Mouse (Mus musculus): ENCODE results near the gene Sirpa. TPM values are rescaled to one million over a fixed set of nuclear protein-coding genes. Genes with fewer than 3 reads are reported as not detected.

Gene Sirpa
- polyA plus RNA-seq (2015; fragmentation: Nextera tagmentation; extraction: Ambion mirVana): 39.5 and 40.5 TPM in 2 replicates

DNA sequence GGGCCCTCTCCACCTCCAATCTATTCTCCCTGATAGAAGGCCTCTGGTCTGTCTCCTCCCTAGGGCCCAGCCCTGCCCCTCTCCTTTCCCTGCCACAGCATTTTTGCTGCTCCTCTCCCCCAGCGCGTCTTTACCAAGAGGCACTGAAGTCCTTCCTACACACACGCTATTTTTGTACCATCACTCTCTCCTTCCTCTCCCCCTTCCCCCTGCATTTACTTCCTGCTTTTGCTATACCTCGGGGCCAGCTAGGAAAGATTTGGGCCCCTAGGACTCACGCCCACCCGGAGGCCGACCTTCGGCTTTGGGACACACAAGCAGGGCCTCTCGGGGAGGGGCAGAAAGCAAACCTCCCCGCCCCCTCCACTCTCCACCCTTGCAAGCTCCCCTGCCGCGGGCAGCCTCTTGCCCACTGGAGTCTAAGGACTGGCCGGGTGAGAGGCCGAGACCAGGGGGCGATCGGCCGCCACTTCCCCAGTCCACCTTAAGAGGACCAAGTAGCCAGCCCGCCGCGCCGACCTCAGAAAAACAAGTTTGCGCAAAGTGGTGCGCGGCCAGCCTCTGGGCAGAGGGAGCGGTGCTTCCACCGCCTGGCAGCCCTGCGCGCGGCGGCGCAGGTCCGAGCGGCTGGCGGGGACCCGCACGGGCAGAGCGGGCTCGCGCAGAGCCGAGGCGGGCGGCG, at the start of gene Sirpa:
Gene Sirpa, plus strand, starts transcription at position 377 of the 682 bp plus-strand sequence.
- Histone ChIP-seq H3K4me1 (peaks cover 42% of the 10 kb centered on the region), H3K9me3 (no peaks in the 10 kb centered on the region), H3K27me3 (replicated peaks) (no peaks in the 10 kb centered on the region), H3K36me3 (replicated peaks) (no peaks in the 10 kb centered on the region), H3K4me3 (peak within 1 kb of the TSS; percentile 70), H3K27ac (peak within 1 kb of the TSS; percentile 90), H3K4me2 (peak within 1 kb of the TSS; percentile 93), H3K9ac (peak within 1 kb of the TSS; percentile 78)
- peak; percentile 92 for ATAC-seq (replicated peaks)
- WGBS: under 1% methylated on average over 43 of the region's 43 CpGs

DNA sequence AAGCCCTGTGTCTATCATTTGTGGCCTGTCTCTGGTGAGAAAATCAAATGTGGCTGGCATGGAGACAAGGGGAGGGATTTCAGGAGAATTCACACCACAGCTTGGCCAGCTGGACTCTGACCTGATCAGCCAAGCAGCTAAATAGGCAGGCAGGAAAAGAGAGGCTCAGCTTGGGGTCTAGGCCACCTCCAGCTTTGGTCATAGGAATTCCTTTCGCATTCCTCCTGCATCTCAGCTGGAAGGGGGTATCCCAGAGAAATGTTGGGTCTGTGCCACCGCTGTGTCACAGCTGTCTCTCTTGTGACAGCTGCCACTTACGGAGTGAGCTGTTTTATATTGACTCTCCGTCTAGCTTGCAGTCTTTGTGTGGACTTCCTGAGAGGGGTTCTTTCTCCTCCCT, 48.2 kb upstream of the Sirpa start:
- H3K27me3 ChIP-seq (replicated peaks): no peaks in the 10 kb centered on the region
- 13% methylated on average over 4 of the region's 4 CpGs for WGBS
- peaks cover 11% of the 10 kb centered on the region; the same call in 1 of the 2 replicates for H3K4me1 ChIP-seq
- no peak overlapping the region for H3K9ac ChIP-seq
- H3K4me2 ChIP-seq: no peak overlapping the region
- H3K27ac ChIP-seq: 0 out of 2 replicates have a peak overlapping the region, but pooled peaks have one; percentile 29
- no peaks in the 10 kb centered on the region for H3K9me3 ChIP-seq
- no peaks in the 10 kb centered on the region for H3K36me3 ChIP-seq (replicated peaks)
- ATAC-seq (replicated peaks): no peak
- no peak overlapping the region for H3K4me3 ChIP-seq

DNA sequence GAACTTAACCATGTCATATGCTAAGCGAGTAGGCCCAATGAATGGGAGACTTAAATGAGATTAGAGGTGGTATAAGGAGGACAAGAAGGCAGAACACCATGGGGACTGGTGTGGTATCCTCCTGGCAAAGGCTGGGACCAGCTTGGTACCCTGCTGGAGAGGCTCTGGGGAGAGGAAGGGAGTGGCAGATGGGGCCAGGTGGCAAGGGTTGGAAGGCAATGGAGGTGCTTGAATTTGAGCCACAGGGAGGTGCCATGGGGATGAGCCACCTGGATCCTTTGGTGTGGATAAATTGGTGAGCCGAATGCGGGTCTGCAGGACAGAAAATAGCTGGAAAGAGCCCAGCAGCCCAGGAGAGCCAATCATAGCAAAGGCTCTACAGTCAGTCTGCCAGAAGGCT, 47.7 kb upstream of the Sirpa start:
- no peaks in the 10 kb centered on the region for H3K9me3 ChIP-seq
- H3K4me1 ChIP-seq: peaks cover 10% of the 10 kb centered on the region; the same call in 1 of the 2 replicates
- 58% methylated on average over 3 of the region's 3 CpGs for WGBS
- no peak overlapping the region for H3K4me2 ChIP-seq
- H3K27ac ChIP-seq: no peak overlapping the region
- H3K27me3 ChIP-seq (replicated peaks): no peaks in the 10 kb centered on the region
- no peaks in the 10 kb centered on the region for H3K36me3 ChIP-seq (replicated peaks)
- H3K4me3 ChIP-seq: no peak overlapping the region
- ATAC-seq (replicated peaks): no peak
- H3K9ac ChIP-seq: no peak overlapping the region

DNA sequence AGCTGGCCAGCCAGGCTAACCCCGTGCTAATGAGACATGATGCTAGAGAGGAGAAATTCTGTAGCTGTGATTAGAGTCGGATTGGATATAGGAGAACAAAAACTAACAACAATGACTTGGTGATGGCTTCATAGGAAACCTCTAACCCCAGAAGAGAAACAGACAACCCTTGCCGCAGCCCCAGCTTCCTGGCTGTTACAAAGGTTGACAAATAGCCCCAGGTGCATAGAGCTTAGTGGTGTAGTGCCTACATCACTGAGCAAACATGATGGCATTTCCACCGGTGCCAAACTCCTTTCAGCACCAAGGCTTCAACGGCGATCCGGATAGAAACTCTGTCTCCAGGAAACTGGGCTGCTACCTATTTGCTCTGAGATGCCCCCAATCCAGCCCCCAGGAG, 47.0 kb upstream of the Sirpa start:
- Histone ChIP-seq H3K27me3 (replicated peaks) (no peaks in the 10 kb centered on the region), H3K4me1 (peaks cover 3% of the 10 kb centered on the region; the same call in 1 of the 2 replicates), H3K9ac (no peak overlapping the region), H3K36me3 (replicated peaks) (no peaks in the 10 kb centered on the region), H3K4me2 (no peak overlapping the region), H3K4me3 (no peak overlapping the region), H3K9me3 (no peaks in the 10 kb centered on the region), H3K27ac (no peak overlapping the region)
- 83% methylated on average over 7 of the region's 7 CpGs for WGBS
- no peak for ATAC-seq (replicated peaks)

DNA sequence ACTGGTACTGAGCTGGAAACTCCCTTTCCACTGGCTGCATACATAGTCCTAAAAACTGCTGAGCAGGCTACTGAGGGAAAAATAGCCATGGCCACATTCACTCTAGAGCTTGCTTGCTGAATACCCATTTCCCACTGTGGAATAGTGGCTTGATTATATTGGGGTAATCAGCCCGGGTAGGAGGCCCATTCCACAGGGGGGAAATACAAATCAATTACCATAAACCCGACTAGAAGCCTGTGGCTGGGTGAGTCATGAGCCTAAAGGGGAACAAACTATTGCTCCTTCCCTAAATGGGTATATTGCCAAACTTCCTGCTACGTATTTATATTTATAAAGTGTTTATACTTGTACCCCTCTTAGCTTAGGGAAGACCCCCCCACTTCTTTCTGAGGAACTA, 45.9 kb upstream of the Sirpa start:
- no peak for ATAC-seq (replicated peaks)
- no peaks in the 10 kb centered on the region for H3K27me3 ChIP-seq (replicated peaks)
- no peak overlapping the region for H3K9ac ChIP-seq
- WGBS: 67% methylated on average over 3 of the region's 3 CpGs
- no peak overlapping the region for H3K27ac ChIP-seq
- H3K4me3 ChIP-seq: no peak overlapping the region
- H3K4me2 ChIP-seq: no peak overlapping the region
- H3K36me3 ChIP-seq (replicated peaks): no peaks in the 10 kb centered on the region
- 0 out of 2 replicates have a peak, but pooled peaks cover 2% of the 10 kb centered on the region for H3K4me1 ChIP-seq
- no peaks in the 10 kb centered on the region for H3K9me3 ChIP-seq

DNA sequence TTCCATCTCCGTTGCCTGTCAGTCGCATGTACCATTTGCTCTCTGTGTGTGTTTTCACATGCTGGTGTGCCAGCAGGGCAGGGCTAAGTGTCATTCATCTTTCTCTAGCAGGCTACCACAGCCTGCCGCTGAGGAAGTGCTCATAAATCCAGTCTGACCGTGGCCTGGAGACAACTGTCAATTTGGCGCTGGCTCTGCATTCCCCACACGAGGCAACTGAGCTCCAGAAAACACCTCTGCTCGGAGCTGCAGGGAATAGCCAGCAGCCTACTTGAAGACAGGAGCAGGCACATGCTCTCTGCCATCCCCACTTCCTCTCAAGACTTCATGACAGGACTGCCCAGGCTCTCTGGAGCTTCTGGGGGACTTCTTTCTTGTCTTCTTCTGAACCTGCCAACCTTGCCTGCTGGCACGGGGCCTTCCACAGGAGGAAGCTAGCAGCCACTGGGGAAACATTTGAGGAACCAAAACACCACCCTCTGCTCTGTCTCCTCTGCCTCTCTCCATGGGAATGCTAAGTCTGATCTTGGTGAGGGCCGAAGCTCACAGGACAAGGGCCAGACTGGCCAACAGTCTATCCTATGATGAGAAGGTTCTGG, 43.0 kb upstream of the Sirpa start:
- Histone ChIP-seq H3K27me3 (replicated peaks) (no peaks in the 10 kb centered on the region), H3K27ac (no peak overlapping the region), H3K4me3 (no peak overlapping the region), H3K9ac (no peak overlapping the region), H3K9me3 (no peaks in the 10 kb centered on the region), H3K4me2 (no peak overlapping the region), H3K36me3 (replicated peaks) (no peaks in the 10 kb centered on the region), H3K4me1 (0 out of 2 replicates have a peak, but pooled peaks cover 2% of the 10 kb centered on the region)
- no peak for ATAC-seq (replicated peaks)
- WGBS: 75% methylated on average over 9 of the region's 9 CpGs

DNA sequence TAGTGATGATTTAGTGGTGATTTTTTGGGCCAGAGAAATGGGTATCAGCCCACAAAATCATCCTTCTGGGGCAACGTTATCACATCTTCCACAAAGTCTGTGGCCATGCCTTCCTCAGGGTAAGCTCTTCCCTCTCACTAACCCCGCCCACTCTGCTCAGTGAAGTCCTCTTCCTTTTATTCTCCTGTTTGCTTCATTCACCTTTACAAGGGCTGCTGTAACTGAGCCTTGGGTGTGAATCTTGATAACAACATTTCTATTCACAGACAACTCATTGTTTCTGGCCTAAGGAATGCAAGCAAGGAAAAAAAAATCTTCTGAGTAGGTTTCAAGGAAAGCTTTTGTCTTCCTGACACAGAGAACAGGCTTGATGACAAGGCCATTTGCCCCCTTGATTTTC, 41.9 kb upstream of the Sirpa start:
- no peak overlapping the region for H3K4me2 ChIP-seq
- no peak for ATAC-seq (replicated peaks)
- no peaks in the 10 kb centered on the region for H3K9me3 ChIP-seq
- H3K27ac ChIP-seq: no peak overlapping the region
- 62% methylated on average over 2 of the region's 2 CpGs for WGBS
- H3K27me3 ChIP-seq (replicated peaks): no peaks in the 10 kb centered on the region
- H3K36me3 ChIP-seq (replicated peaks): no peaks in the 10 kb centered on the region
- no peak overlapping the region for H3K9ac ChIP-seq
- no peak overlapping the region for H3K4me3 ChIP-seq
- no peaks in the 10 kb centered on the region for H3K4me1 ChIP-seq

DNA sequence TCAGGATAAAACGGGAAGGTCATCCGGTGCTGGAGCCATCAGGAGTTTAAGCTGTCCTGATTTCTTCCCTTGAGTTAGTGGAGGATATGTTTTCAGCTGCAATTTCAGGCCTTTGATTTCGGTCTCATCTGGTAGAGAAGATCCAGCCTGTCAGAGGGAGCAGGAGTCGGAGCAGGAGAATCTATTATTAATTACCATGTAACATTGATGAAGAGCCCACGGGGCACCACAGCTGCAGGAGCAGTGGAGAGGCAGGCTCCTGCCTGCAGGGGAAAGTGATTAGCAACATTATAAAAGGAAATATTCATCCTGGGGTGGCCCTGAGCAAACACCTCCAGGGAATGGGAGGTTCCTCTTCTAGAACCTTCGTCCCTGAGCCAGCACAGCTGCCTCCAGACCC, 36.6 kb upstream of the Sirpa start:
- peak; percentile 63; the same call in 1 of the 2 replicates for ATAC-seq (replicated peaks)
- Histone ChIP-seq H3K4me3 (no peak overlapping the region), H3K4me2 (no peak overlapping the region), H3K27ac (no peak overlapping the region), H3K9me3 (no peaks in the 10 kb centered on the region), H3K4me1 (peaks cover 4% of the 10 kb centered on the region; the same call in 1 of the 2 replicates), H3K36me3 (replicated peaks) (no peaks in the 10 kb centered on the region), H3K9ac (no peak overlapping the region), H3K27me3 (replicated peaks) (no peaks in the 10 kb centered on the region)
- WGBS: 49% methylated on average over 6 of the region's 6 CpGs

DNA sequence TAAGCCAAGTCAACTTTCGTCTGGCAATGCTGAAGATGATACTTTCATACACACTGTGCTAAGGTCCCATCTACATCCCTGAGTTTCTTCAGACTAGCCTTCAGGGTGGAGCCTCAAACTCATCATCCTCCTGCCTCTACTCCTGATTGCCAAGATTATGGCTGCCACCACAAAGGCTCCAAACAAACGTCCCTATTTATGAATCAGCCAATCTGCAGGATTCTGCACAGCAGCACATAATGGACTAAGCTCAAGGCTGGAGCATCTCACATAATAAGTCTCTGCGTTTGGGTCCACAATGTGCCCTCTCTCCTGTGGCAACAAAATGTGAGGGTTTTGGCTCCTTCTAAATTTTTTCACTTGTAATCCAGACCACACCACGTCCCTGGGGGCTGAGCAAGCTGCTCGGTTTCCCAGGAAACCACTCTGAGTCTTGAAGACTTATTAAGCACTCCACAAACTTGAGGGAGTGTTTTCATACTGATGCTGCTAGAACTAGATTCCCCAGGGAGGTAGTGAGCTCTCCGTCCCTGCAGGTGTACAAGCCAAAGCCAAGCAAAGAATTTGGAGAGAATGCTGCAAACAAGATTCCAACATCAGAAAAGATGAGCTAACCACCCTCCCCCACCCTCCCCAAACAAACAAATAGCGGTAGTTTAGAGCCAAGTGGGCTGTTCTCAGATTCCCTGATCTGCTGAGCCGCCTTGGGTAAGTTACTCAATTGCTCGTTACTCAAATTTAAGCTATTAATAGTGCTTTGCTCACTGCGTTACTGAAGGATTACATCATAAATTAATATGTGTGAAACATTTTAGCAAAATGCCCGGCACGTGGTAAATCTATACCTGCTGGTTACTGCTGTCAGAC, 34.4 kb upstream of the Sirpa start:
- Histone ChIP-seq H3K4me2 (no peak overlapping the region), H3K36me3 (replicated peaks) (no peaks in the 10 kb centered on the region), H3K9ac (no peak overlapping the region), H3K27ac (no peak overlapping the region), H3K4me3 (no peak overlapping the region), H3K4me1 (peaks cover 5% of the 10 kb centered on the region; the same call in 1 of the 2 replicates), H3K27me3 (replicated peaks) (no peaks in the 10 kb centered on the region), H3K9me3 (no peaks in the 10 kb centered on the region)
- no peak for ATAC-seq (replicated peaks)
- 57% methylated on average over 12 of the region's 12 CpGs for WGBS

DNA sequence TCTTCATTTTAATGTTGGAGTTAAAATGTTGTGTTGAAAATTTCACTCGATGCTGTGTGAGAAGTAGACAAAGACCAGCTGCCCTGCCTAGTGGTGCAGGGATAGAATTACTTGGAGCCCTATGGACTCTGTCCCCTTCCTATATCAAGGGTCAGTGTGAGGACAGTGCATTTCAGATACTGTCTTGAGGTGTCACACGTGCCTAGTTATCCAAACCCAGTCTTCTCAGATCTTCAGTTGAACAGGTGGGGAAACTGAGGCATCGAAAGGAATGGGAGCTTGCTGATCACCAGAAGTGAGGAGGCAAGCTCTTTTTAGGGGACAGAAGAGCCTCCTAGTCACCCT, 33.8 kb upstream of the Sirpa start:
- 83% methylated on average over 3 of the region's 3 CpGs for WGBS

DNA sequence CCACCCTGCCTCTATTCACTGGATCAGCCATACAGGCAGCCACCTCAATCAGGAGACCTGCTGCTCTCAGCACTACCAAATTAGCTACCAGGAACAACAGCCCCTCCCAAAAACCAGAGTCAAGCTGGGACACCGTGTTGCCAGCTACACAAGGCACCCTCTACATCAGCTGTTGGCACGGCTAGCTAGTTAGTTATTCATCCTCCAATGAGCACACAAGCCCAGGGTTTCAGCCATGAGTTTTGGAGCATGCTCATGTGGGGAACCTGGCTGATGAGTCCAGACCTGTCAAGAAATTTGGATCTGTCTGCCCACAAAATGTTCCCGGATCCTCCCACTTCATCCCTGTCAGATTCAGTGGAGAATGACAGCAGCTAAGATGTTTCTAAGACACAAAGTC, 30.8 kb upstream of the Sirpa start:
- Histone ChIP-seq H3K4me2 (no peak overlapping the region), H3K4me3 (no peak overlapping the region), H3K4me1 (peaks cover 15% of the 10 kb centered on the region), H3K36me3 (replicated peaks) (no peaks in the 10 kb centered on the region), H3K9ac (no peak overlapping the region), H3K27me3 (replicated peaks) (no peaks in the 10 kb centered on the region), H3K27ac (no peak overlapping the region), H3K9me3 (no peaks in the 10 kb centered on the region)
- no peak for ATAC-seq (replicated peaks)
- 65% methylated on average over 3 of the region's 3 CpGs for WGBS

More for the DNA sequence above, 33.8 kb upstream of the Sirpa start:
- H3K9ac ChIP-seq: no peak overlapping the region
- no peak overlapping the region for H3K4me3 ChIP-seq
- H3K4me2 ChIP-seq: no peak overlapping the region
- no peak for ATAC-seq (replicated peaks)
- H3K4me1 ChIP-seq: peaks cover 11% of the 10 kb centered on the region
- no peaks in the 10 kb centered on the region for H3K9me3 ChIP-seq
- no peaks in the 10 kb centered on the region for H3K36me3 ChIP-seq (replicated peaks)
- no peak overlapping the region for H3K27ac ChIP-seq
- H3K27me3 ChIP-seq (replicated peaks): no peaks in the 10 kb centered on the region

DNA sequence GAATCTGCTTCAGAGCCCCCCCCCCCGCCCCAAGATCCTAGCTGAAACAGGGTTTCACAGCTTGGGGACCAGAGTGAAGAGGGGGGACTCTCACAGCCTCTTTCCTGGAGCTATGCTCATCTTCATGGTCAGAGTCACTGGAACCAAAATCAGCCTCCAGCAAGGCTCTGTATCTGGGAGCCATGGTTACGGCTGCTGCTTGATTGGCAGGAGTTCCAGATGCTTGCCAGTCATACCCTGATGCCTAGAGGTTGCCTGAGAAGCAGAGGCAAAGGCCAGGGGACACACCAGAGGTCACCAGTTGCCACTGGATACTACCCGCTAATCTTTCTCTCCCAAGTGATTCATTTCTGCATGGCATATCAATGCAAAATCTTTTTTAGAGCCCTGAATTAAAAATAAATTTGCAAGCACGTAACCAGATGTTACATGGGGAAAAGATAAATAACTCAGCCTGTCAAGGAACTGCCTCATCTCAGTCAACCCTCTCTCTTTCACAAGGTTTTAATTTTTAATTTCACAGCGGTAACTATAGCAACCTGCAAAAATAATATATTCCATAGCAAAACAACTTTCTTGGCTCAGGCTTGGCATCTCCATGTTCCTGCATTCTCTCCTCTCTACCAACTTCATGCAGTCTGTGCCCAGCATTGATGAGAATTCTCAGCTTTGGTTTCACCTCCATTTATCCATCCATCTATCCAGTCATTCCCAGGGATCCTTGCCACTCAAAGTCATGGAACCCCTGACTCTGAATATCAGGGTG, 28.5 kb upstream of the Sirpa start:
- 58% methylated on average over 5 of the region's 5 CpGs for WGBS
- Histone ChIP-seq H3K27ac (peak overlapping the region; percentile 67), H3K36me3 (replicated peaks) (no peaks in the 10 kb centered on the region), H3K9ac (no peak overlapping the region), H3K27me3 (replicated peaks) (no peaks in the 10 kb centered on the region), H3K4me2 (no peak overlapping the region), H3K4me3 (no peak overlapping the region), H3K9me3 (no peaks in the 10 kb centered on the region), H3K4me1 (peaks cover 12% of the 10 kb centered on the region)
- ATAC-seq (replicated peaks): peak; percentile 84

Data from midbrain, embryonic 15.5 days (tissue).